Mouse (Mus musculus): ENCODE measurements around the gene Prdm15. TPM values are rescaled to one million over a fixed set of nuclear protein-coding genes. Genes with fewer than 3 reads are reported as not detected.

Gene Prdm15
- total RNA-seq (2015), result 7.2 and 7.9 TPM in 2 replicates
- total RNA-seq (2017), result 4.3 and 6.1 TPM in 2 replicates

- ATAC-seq (ENCODE audit: poor library complexity, severe bottlenecking), result peak; percentile 69
Observed at GRCm38 (mm10) chr16:97851741-97852319, at the start of gene Prdm15. Gene Prdm15 (minus strand): TSS chr16:97851850.

GRCm38 (mm10) chr16:97897346-97898024 lies 45.8 kb upstream of the Prdm15 start:
- no peak for ATAC-seq (ENCODE audit: poor library complexity, severe bottlenecking)

- ATAC-seq (ENCODE audit: poor library complexity, severe bottlenecking), result peak; percentile 67
Observed at GRCm38 (mm10) chr16:97887762-97888161, 36.1 kb upstream of the Prdm15 start.

GRCm38 (mm10) chr16:97883696-97884095 lies 32.0 kb upstream of the Prdm15 start:
- no peak for ATAC-seq (ENCODE audit: poor library complexity, severe bottlenecking)

GRCm38 (mm10) chr16:97882891-97883290 lies 31.2 kb upstream of the Prdm15 start:
- ATAC-seq (ENCODE audit: poor library complexity, severe bottlenecking), result no peak

- peak; percentile 84 for ATAC-seq (ENCODE audit: poor library complexity, severe bottlenecking)
Observed at GRCm38 (mm10) chr16:97879134-97879533, 27.5 kb upstream of the Prdm15 start.

GRCm38 (mm10) chr16:97877502-97877901 lies 25.9 kb upstream of the Prdm15 start:
- no peak for ATAC-seq (ENCODE audit: poor library complexity, severe bottlenecking)

- ATAC-seq (ENCODE audit: poor library complexity, severe bottlenecking), result no peak
Observed at GRCm38 (mm10) chr16:97875101-97875500, 23.5 kb upstream of the Prdm15 start.

GRCm38 (mm10) chr16:97874376-97874775 lies 22.7 kb upstream of the Prdm15 start:
- ATAC-seq (ENCODE audit: poor library complexity, severe bottlenecking), result no peak

GRCm38 (mm10) chr16:97872657-97873056 lies 21.0 kb upstream of the Prdm15 start:
- ATAC-seq (ENCODE audit: poor library complexity, severe bottlenecking), result no peak

- ATAC-seq (ENCODE audit: poor library complexity, severe bottlenecking), result no peak
Observed at GRCm38 (mm10) chr16:97869193-97870102, 17.8 kb upstream of the Prdm15 start.

- ATAC-seq (ENCODE audit: poor library complexity, severe bottlenecking), result no peak
Observed at GRCm38 (mm10) chr16:97863932-97864467, 12.3 kb upstream of the Prdm15 start.

GRCm38 (mm10) chr16:97856050-97856449 lies 4.4 kb upstream of the Prdm15 start:
- ATAC-seq (ENCODE audit: poor library complexity, severe bottlenecking), result no peak

GRCm38 (mm10) chr16:97851061-97851740 lies 449 bp downstream of the Prdm15 start:
- peak; percentile 69 for ATAC-seq (ENCODE audit: poor library complexity, severe bottlenecking)

- ATAC-seq (ENCODE audit: poor library complexity, severe bottlenecking), result peak; percentile 3
Observed at GRCm38 (mm10) chr16:97850667-97851060, 986 bp downstream of the Prdm15 start.

GRCm38 (mm10) chr16:97848832-97849231 lies 2.8 kb downstream of the Prdm15 start:
- no peak for ATAC-seq (ENCODE audit: poor library complexity, severe bottlenecking)

- ATAC-seq (ENCODE audit: poor library complexity, severe bottlenecking), result peak; percentile 38
Observed at GRCm38 (mm10) chr16:97844967-97845937, 6.4 kb downstream of the Prdm15 start.

- ATAC-seq (ENCODE audit: poor library complexity, severe bottlenecking), result no peak
Observed at GRCm38 (mm10) chr16:97832154-97832553, 19.5 kb downstream of the Prdm15 start.

- no peak for ATAC-seq (ENCODE audit: poor library complexity, severe bottlenecking)
Observed at GRCm38 (mm10) chr16:97828207-97828606, 23.4 kb downstream of the Prdm15 start.

All from megakaryocyte, adult 5-6 weeks (primary cell).